Mouse (Mus musculus) midbrain, embryonic 13.5 days (tissue): Measurements from ENCODE around the gene Zfp346. TPM values are rescaled to one million over a fixed set of nuclear protein-coding genes. Genes with fewer than 3 reads are reported as not detected.
A peak's percentile ranks its signal among the peaks of the same experiment; 100 is the strongest.

Source experiments
- ATAC-seq: fragments of 200-750 bp; cut with Nextera tagmentation; 2 replicates; pipeline ENCODE4 v1.8.0; 2017; ENCODE audit warnings: mild to moderate bottlenecking, moderate TSS enrichment, moderate library complexity
- H3K27ac ChIP-seq: fragments of 300-500 bp; sonication (generic); 2 replicates; pipeline ENCODE4 v1.5.1; 2015; ENCODE audit warnings: inconsistent platforms, mild to moderate bottlenecking, moderate library complexity
- H3K27me3 ChIP-seq: fragments of 300-500 bp; sonication (generic); 2 replicates; pipeline ENCODE4 v1.6.1; 2015; ENCODE audit warnings: mild to moderate bottlenecking, inconsistent platforms
- H3K36me3 ChIP-seq: fragments of 300-500 bp; sonication (generic); 2 replicates; pipeline ENCODE4 v1.6.1; 2015; ENCODE audit warnings: mild to moderate bottlenecking, inconsistent platforms
- H3K4me1 ChIP-seq: fragments of 300-500 bp; sonication (generic); replicated peaks from 2 replicates; pipeline ENCODE4 v1.6.1; 2015; ENCODE audit warnings: inconsistent platforms
- H3K4me2 ChIP-seq: fragments of 300-500 bp; sonication (generic); replicated peaks from 2 replicates; pipeline ENCODE4 v1.6.1; 2015; ENCODE audit warnings: moderate library complexity, mild to moderate bottlenecking, inconsistent platforms
- H3K4me3 ChIP-seq: fragments of 300-500 bp; sonication (generic); replicated peaks from 2 replicates; pipeline ENCODE4 v1.5.1; 2015; ENCODE audit warnings: mild to moderate bottlenecking, inconsistent platforms
- H3K9ac ChIP-seq: fragments of 300-500 bp; sonication (generic); replicated peaks from 2 replicates; pipeline ENCODE4 v1.6.1; 2015; ENCODE audit warnings: mild to moderate bottlenecking, inconsistent platforms
- H3K9me3 ChIP-seq: fragments of 300-500 bp; sonication (generic); 2 replicates; pipeline ENCODE4 v1.6.1; 2016; ENCODE audit warnings: mild to moderate bottlenecking, inconsistent platforms
- WGBS: fragments of 180-500 bp; shearing (Covaris S2); methylation state at CpG from one replicate; pipeline ENCODE4 v1.1.7; 2015; 5-methylcytosine and 5-hydroxymethylcytosine counted together
- polyA plus RNA-seq: library from polyadenylated mRNA; unstranded; fragments of >200 nt; fragmentation: Nextera tagmentation; extraction: Ambion mirVana; gene quantifications from 2 replicates; pipeline ENCODE4 v1.2.1, GENCODE M21; 2015

Gene Zfp346
- polyA plus RNA-seq, 1 experiment from 2014 or later, result 26.6 TPM

GRCm38 (mm10) chr13:55163553-55163952 is 58.4 kb downstream of the Zfp346 start:
- no peak overlapping the region for H3K4me2 ChIP-seq

GRCm38 (mm10) chr13:55165831-55166339 is 60.8 kb downstream of the Zfp346 start:
- ATAC-seq, result no peak
- H3K4me1 ChIP-seq, result peaks cover 17% of the 10 kb centered on the region
- no peak overlapping the region for H3K4me2 ChIP-seq
- 93% methylated on average over 16 of the region's 16 CpGs for WGBS
- no peak overlapping the region for H3K4me3 ChIP-seq
- no peaks in the 10 kb centered on the region for H3K36me3 ChIP-seq
- H3K27me3 ChIP-seq, result no peaks in the 10 kb centered on the region
- H3K27ac ChIP-seq, result no peak overlapping the region
- H3K9me3 ChIP-seq, result no peaks in the 10 kb centered on the region
- H3K9ac ChIP-seq, result no peak overlapping the region

More at GRCm38 (mm10) chr13:55163553-55163952, 58.4 kb downstream of the Zfp346 start:
- peaks cover 7% of the 10 kb centered on the region; the same call in 1 of the 2 replicates for H3K4me1 ChIP-seq
- no peaks in the 10 kb centered on the region for H3K27me3 ChIP-seq
- no peak overlapping the region for H3K27ac ChIP-seq
- no peak overlapping the region for H3K9ac ChIP-seq
- no peaks in the 10 kb centered on the region for H3K9me3 ChIP-seq
- no peak overlapping the region for H3K4me3 ChIP-seq
- 62% methylated on average over 5 of the region's 5 CpGs for WGBS
- H3K36me3 ChIP-seq, result no peaks in the 10 kb centered on the region
- no peak for ATAC-seq

- H3K4me1 ChIP-seq, result peaks cover 27% of the 10 kb centered on the region
- ATAC-seq, result no peak
- no peaks in the 10 kb centered on the region for H3K9me3 ChIP-seq
- no peak overlapping the region for H3K4me2 ChIP-seq
- no peak overlapping the region for H3K27ac ChIP-seq
- no peak overlapping the region for H3K4me3 ChIP-seq
- no peaks in the 10 kb centered on the region for H3K36me3 ChIP-seq
- H3K9ac ChIP-seq, result no peak overlapping the region
- H3K27me3 ChIP-seq, result peaks cover 3% of the 10 kb centered on the region; the same call in 1 of the 2 replicates
- 91% methylated on average over 32 of the region's 32 CpGs for WGBS
Observed at GRCm38 (mm10) chr13:55166806-55167725, 62.0 kb downstream of the Zfp346 start.

- no peak for ATAC-seq
- no peak overlapping the region for H3K4me2 ChIP-seq
- H3K9me3 ChIP-seq, result no peaks in the 10 kb centered on the region
- peaks cover 3% of the 10 kb centered on the region; the same call in 1 of the 2 replicates for H3K27me3 ChIP-seq
- no peak overlapping the region for H3K27ac ChIP-seq
- WGBS, result 84% methylated on average over 11 of the region's 11 CpGs
- H3K4me1 ChIP-seq, result peaks cover 34% of the 10 kb centered on the region
- no peaks in the 10 kb centered on the region for H3K36me3 ChIP-seq
- H3K4me3 ChIP-seq, result no peak overlapping the region
- no peak overlapping the region for H3K9ac ChIP-seq
Observed at GRCm38 (mm10) chr13:55167798-55168197, 62.7 kb downstream of the Zfp346 start.

- Histone ChIP-seq H3K4me1 (peaks cover 34% of the 10 kb centered on the region), H3K27ac (peak overlapping the region; percentile 49; the same call in 1 of the 2 replicates), H3K4me2 (no peak overlapping the region), H3K36me3 (no peaks in the 10 kb centered on the region), H3K27me3 (peaks cover 3% of the 10 kb centered on the region; the same call in 1 of the 2 replicates), H3K9me3 (no peaks in the 10 kb centered on the region), H3K4me3 (no peak overlapping the region), H3K9ac (0 out of 2 replicates have a peak overlapping the region, but pooled peaks have one; percentile 4)
- ATAC-seq, result no peak
- WGBS, result 98% methylated on average over 5 of the region's 5 CpGs
Observed at GRCm38 (mm10) chr13:55168255-55168654, 63.1 kb downstream of the Zfp346 start.

- H3K9me3 ChIP-seq, result no peaks in the 10 kb centered on the region
- H3K36me3 ChIP-seq, result no peaks in the 10 kb centered on the region
- no peak overlapping the region for H3K4me2 ChIP-seq
- peak overlapping the region; percentile 49 for H3K27ac ChIP-seq
- H3K9ac ChIP-seq, result peak overlapping the region; percentile 4; the same call in 1 of the 2 replicates
- peaks cover 3% of the 10 kb centered on the region; the same call in 1 of the 2 replicates for H3K27me3 ChIP-seq
- peak; percentile 86 for ATAC-seq
- 39% methylated on average over 13 of the region's 13 CpGs for WGBS
- no peak overlapping the region for H3K4me3 ChIP-seq
- H3K4me1 ChIP-seq, result peaks cover 34% of the 10 kb centered on the region
Observed at GRCm38 (mm10) chr13:55168958-55169369, 63.9 kb downstream of the Zfp346 start.

- 17% methylated on average over 26 of the region's 26 CpGs for WGBS
- Histone ChIP-seq H3K9me3 (no peaks in the 10 kb centered on the region), H3K4me1 (peaks cover 34% of the 10 kb centered on the region), H3K9ac (peak overlapping the region; percentile 53), H3K36me3 (no peaks in the 10 kb centered on the region), H3K27me3 (peaks cover 3% of the 10 kb centered on the region; the same call in 1 of the 2 replicates), H3K4me3 (no peak overlapping the region; the same call in 1 of the 2 replicates), H3K27ac (peak overlapping the region; percentile 84), H3K4me2 (peak overlapping the region; percentile 43)
- peak; percentile 71 for ATAC-seq
Observed at GRCm38 (mm10) chr13:55171517-55172335, 66.6 kb downstream of the Zfp346 start.

GRCm38 (mm10) chr13:55172336-55172770 is 67.2 kb downstream of the Zfp346 start:
- Histone ChIP-seq H3K4me3 (no peak overlapping the region), H3K36me3 (no peaks in the 10 kb centered on the region), H3K27me3 (peaks cover 3% of the 10 kb centered on the region; the same call in 1 of the 2 replicates), H3K27ac (peak overlapping the region; percentile 84), H3K4me1 (peaks cover 34% of the 10 kb centered on the region), H3K4me2 (peak overlapping the region; percentile 43; the same call in 1 of the 2 replicates), H3K9me3 (no peaks in the 10 kb centered on the region), H3K9ac (no peak overlapping the region)
- no peak for ATAC-seq
- WGBS, result 46% methylated on average over 7 of the region's 7 CpGs

GRCm38 (mm10) chr13:55174347-55174746 is 69.2 kb downstream of the Zfp346 start:
- Histone ChIP-seq H3K4me2 (no peak overlapping the region), H3K9me3 (no peaks in the 10 kb centered on the region), H3K4me3 (no peak overlapping the region), H3K27me3 (peaks cover 3% of the 10 kb centered on the region; the same call in 1 of the 2 replicates), H3K9ac (no peak overlapping the region), H3K27ac (no peak overlapping the region), H3K4me1 (peaks cover 19% of the 10 kb centered on the region), H3K36me3 (no peaks in the 10 kb centered on the region)
- no peak for ATAC-seq
- 78% methylated on average over 11 of the region's 11 CpGs for WGBS

GRCm38 (mm10) chr13:55176265-55176664 is 71.2 kb downstream of the Zfp346 start:
- peaks cover 3% of the 10 kb centered on the region; the same call in 1 of the 2 replicates for H3K27me3 ChIP-seq
- ATAC-seq, result no peak
- no peak overlapping the region for H3K27ac ChIP-seq
- H3K9me3 ChIP-seq, result no peaks in the 10 kb centered on the region
- no peak overlapping the region for H3K4me3 ChIP-seq
- no peak overlapping the region for H3K9ac ChIP-seq
- peaks cover 14% of the 10 kb centered on the region for H3K4me1 ChIP-seq
- H3K4me2 ChIP-seq, result no peak overlapping the region
- no peaks in the 10 kb centered on the region for H3K36me3 ChIP-seq
- 93% methylated on average over 6 of the region's 6 CpGs for WGBS

GRCm38 (mm10) chr13:55177903-55178496 is 72.9 kb downstream of the Zfp346 start:
- ATAC-seq, result no peak; the same call in 1 of the 2 replicates
- H3K27me3 ChIP-seq, result no peaks in the 10 kb centered on the region
- no peak overlapping the region for H3K9ac ChIP-seq
- peaks cover 6% of the 10 kb centered on the region for H3K4me1 ChIP-seq
- no peak overlapping the region for H3K4me3 ChIP-seq
- H3K27ac ChIP-seq, result no peak overlapping the region
- no peaks in the 10 kb centered on the region for H3K9me3 ChIP-seq
- no peaks in the 10 kb centered on the region for H3K36me3 ChIP-seq
- WGBS, result 63% methylated on average over 4 of the region's 4 CpGs
- H3K4me2 ChIP-seq, result no peak overlapping the region
